Mouse (Mus musculus) embryonic stem cell, embryonic (primary cell): Measurements from ENCODE around the gene Agap3.

Experiments used
- CTCF ChIA-PET, 4 experiments: fragments of 300-600 bp in 2 of 4; fragments of 350-600 bp in 2 of 4; sonication (Branson Sonifier 250); formaldehyde crosslinking; loops; one replicate each; lab custom pipeline; 2022; ENCODE audit warnings: inconsistent platforms in 2 of 4; lab: Charles Lee
- POLR2A ChIA-PET, 4 experiments: fragments of 300-600 bp in 2 of 4; fragments of 350-600 bp in 2 of 4; sonication (Branson Sonifier 250); formaldehyde crosslinking; loops; one replicate each; lab custom pipeline; 2022; ENCODE audit warnings: antibody characterized with exemption in 4 of 4, inconsistent platforms in 1 of 4; lab: Charles Lee

The Agap3 gene

DNA sequence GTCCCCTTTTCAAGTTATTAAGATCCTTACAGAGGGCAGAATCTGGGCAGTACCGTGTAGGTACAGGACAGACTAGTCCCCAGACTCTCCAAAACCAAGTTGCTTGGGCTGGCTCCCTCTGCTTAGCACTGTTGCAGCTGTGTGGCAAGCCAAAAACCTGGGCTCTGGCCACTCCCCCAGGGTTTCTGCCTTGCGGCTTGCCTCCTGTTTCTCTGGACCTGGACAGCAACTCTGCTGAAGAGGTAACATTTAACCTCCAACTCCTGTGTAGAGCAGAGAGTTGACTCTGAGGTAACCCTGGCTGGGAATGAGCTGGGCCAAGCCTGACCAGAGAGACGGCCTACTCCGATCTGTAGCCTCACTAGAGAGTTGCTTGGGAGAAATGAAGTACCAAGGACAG lies 50.8 kb downstream of the Agap3 start:
- CTCF ChIA-PET: interaction anchor here (0.7 to 1.5 kb wide), 7 partner anchors 17 to 75 kb away, joined by 3 to 9 read pairs (median 3); partner anchors contain the start of gene Abcf2 (in 1 of the 4)
- POLR2A ChIA-PET: interaction anchor here in 2 of 4 experiments (0.5 to 2.4 kb wide), 11 partner anchors 8 to 682 kb away, joined by 3 to 6 read pairs (median 3); no protein-coding TSS in a partner anchor

DNA sequence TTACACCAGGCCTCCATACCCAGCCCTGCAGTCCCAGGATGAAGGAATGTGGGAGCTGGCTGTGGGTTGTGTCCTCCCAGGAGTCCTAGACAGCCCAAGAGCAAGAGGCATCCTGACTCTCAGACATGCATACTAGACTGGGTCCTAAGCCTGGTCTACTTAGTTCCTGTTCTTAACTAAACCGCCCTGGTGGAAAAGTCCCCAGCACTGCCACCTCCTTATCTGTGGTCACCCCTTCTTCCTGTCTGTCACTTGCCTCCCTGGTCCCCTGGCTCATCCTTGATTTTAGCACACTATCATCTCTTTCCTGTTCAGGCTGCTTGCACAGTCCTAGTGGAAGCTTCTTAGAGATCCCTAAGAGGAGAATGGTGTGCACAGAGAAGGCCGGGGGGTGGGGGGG lies 53.5 kb downstream of the Agap3 start:
- POLR2A ChIA-PET: interaction anchor here in 2 of 4 experiments (1.0 to 2.7 kb wide), 3 partner anchors 14 to 54 kb away, joined by 4 to 7 read pairs (median 4); no protein-coding TSS in a partner anchor
- CTCF ChIA-PET: interaction anchor here in 2 of 4 experiments (1.1 to 1.2 kb wide), 2 partner anchors 85 to 144 kb away, joined by 3 to 4 read pairs; no protein-coding TSS in a partner anchor

GRCm38 (mm10) chr5:24508406-24508805 lies 56.4 kb downstream of the Agap3 start:
- POLR2A ChIA-PET: no interaction called here

GRCm38 (mm10) chr5:24510635-24511034 lies 58.7 kb downstream of the Agap3 start:
- ChIA-PET CTCF (interaction anchor here (0.5 to 5.3 kb wide), 63 partner anchors 8 to 1006 kb away, joined by 3 to 72 read pairs (median 4); partner anchors contain the start of genes Abcf2 (in 2 of the 4), Gbx1 (in 2 of the 4), Asic3 (in 1 of the 4) and Chpf2 (in 1 of the 4)), POLR2A (interaction anchor here in 3 of 4 experiments (0.5 to 2.6 kb wide), 18 partner anchors 9 to 249 kb away, joined by 3 to 16 read pairs (median 4); partner anchors contain the start of genes Agap3 (in 2 of the 3) and Abcb8 (in 1 of the 3))

More at GRCm38 (mm10) chr5:24508406-24508805, 56.4 kb downstream of the Agap3 start:
- CTCF ChIA-PET: interaction anchor here in 1 of 4 experiments (1.3 kb wide), 1 partner anchor 25 kb away, joined by 3 read pairs; no protein-coding TSS in a partner anchor

GRCm38 (mm10) chr5:24512271-24512670 lies 60.3 kb downstream of the Agap3 start:
- CTCF ChIA-PET: interaction anchor here in 3 of 4 experiments (0.8 to 5.3 kb wide), 12 partner anchors 8 to 118 kb away, joined by 3 to 72 read pairs (median 4); no protein-coding TSS in a partner anchor

DNA sequence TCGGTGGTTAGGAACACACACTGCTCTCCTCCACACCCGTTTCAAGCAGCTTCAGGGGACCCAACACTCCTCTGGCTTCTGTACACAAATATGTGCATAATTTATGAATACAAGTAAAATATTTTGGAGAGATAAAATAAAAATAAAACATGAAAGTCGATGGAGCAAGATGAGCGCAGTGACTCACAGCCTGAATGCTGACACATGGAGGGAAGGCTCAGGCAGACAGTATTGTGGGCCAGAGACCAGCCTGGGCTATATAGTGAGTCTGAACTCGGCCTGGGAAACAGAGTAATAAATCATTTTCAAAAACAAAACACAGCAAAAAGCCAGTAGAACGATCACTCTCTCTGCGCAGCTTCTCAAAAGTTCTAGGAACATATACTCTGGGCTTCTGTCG lies 69.4 kb downstream of the Agap3 start:
- CTCF ChIA-PET: interaction anchor here in 1 of 4 experiments (0.6 kb wide), 1 partner anchor 38 kb away, joined by 9 read pairs; no protein-coding TSS in a partner anchor
- POLR2A ChIA-PET: interaction anchor here in 3 of 4 experiments (0.7 to 2.8 kb wide), 4 partner anchors 9 to 529 kb away, joined by 3 to 16 read pairs (median 3); no protein-coding TSS in a partner anchor

More at GRCm38 (mm10) chr5:24512271-24512670, 60.3 kb downstream of the Agap3 start:
- POLR2A ChIA-PET: interaction anchor here in 3 of 4 experiments (0.5 to 3.9 kb wide), 18 partner anchors 9 to 455 kb away, joined by 3 to 16 read pairs (median 4); partner anchors contain the start of genes Abcf2 (in 1 of the 3), Nub1 (in 1 of the 3) and Tmub1 (in 1 of the 3)

DNA sequence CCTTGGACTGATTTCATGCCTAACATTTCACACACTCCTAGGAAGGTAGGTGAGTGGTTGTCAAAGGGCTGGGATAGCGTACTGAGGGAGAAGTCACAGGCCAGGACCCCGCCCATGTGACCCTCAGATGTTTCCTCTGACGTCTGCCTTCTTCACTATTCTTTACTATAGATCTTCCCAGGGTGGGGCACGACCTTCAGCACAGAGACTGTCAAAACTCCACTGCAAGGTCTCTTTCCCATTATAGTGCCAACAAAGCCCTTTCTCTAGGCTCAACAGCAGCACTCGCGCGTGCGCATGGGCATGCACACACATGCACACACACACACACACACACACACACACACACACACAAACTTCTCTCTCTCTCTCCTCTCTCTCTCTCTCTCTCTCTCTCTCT lies 71.8 kb downstream of the Agap3 start:
- ChIA-PET CTCF (interaction anchor here (0.7 to 2.8 kb wide), 5 partner anchors 13 to 141 kb away, joined by 3 to 12 read pairs (median 8); no protein-coding TSS in a partner anchor), POLR2A (interaction anchor here (0.6 to 3.4 kb wide), 8 partner anchors 11 to 1004 kb away, joined by 3 to 9 read pairs (median 4); no protein-coding TSS in a partner anchor)

- ChIA-PET POLR2A (interaction anchor here (0.7 to 3.4 kb wide), 14 partner anchors 9 to 1003 kb away, joined by 3 to 9 read pairs (median 4); partner anchors contain the start of gene Abcf2 (in 1 of the 4)), CTCF (interaction anchor here (0.6 to 2.8 kb wide), 9 partner anchors 12 to 141 kb away, joined by 3 to 12 read pairs (median 4); no protein-coding TSS in a partner anchor)
Measured at GRCm38 (mm10) chr5:24524522-24524921, 72.5 kb downstream of the Agap3 start.

DNA sequence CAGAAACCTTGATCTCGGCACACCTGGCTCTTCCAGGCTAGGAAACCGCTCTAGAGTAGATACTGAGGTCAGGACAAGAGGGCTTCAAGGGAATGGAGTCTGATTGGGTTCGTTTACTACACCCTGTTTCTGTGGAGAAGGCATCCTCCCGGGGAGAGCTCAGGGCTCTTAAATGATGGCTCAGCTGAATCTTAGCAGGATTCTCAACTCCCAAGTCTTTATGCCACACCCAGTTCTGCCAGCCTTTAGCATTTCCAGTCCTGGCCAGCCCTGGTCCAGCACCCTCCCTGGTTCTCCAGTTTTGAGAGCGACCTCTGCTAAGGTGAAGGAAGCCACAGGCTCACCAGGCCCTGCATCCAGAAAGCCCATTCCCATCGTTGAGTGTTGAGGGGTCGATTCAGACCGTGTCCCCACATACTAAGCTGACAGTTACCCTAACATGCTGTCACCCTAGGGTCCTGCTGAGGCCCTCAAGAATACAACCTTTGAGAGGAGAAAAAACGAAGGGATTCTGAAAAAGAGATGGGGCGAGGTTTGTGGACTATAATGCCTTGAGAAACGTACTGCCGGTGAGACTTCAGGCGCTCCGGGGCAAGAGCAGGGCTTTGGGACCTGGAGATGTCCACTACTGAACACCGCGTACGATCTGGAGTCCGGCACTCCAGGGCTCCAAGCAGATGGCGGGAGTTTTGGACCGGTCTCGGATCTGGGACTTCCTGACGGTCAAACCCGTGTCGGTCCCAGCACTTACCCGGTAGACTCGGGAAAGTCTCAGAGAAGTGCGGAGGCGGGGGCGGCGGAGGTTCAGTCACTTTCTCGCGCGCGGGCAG lies 73.6 kb downstream of the Agap3 start:
- POLR2A ChIA-PET: interaction anchor here in 2 of 4 experiments (0.6 to 3.4 kb wide), 7 partner anchors 8 to 148 kb away, joined by 3 to 9 read pairs (median 3); partner anchors contain the start of gene Abcf2 (in 1 of the 2)
- CTCF ChIA-PET: interaction anchor here (0.6 to 2.8 kb wide), 10 partner anchors 12 to 74 kb away, joined by 3 to 12 read pairs (median 4); no protein-coding TSS in a partner anchor

DNA sequence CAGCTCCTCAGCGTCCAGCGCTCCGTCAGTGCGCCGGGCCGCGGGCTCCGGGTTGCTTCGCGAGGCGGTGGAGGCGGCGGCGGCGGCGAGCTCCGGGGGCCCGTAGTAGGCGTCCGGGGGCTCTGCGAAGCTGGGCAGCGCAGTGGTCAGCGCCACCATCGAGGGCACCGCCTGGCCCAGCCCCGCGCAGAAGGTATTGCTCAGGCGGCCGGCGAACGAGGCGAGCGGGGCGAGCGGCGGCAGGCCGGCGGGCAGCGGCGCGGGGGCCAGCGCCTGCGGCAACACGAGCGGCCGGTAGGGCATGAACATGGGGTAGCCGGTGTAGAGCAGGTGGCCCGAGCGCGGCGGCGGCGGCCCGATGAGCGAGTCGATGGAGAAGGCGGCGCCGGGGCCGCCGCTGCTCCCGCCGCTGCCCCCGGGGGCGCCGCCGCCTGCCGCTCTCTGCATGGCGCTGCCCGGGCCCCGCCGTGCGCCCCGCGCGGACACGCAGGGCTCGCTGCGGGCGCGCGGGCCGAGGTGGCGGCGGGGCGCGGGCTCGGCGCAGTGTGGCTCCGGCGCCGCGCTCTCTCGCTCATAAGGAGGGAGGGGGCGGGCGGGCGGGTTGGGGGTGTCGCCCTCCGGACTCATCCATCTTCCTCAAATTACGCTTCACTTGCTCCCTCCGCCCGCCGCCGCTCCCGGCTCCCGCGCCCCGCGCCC lies 74.4 kb downstream of the Agap3 start:
- ChIA-PET POLR2A (interaction anchor here in 3 of 4 experiments (0.6 to 3.4 kb wide), 6 partner anchors 11 to 132 kb away, joined by 3 to 9 read pairs (median 3); no protein-coding TSS in a partner anchor), CTCF (interaction anchor here (0.6 to 2.8 kb wide), 8 partner anchors 13 to 75 kb away, joined by 3 to 9 read pairs (median 4); no protein-coding TSS in a partner anchor)

DNA sequence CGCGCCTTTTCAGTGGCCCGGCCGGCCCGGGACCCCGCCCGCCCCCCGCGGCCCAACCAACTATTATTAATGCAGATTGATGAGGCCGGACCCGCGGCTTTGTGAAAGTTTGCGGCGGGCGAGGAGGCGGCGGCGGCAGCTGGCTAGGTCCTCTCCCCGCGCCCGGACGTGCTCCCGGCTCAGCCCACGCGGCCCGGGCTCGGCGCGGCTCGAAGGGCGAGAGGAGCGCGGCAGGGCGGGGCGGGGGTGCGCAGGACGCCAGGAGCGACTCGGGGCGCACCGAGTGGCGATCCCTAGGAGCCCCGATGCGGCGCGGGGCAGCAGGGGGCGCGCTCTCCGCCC lies 74.9 kb downstream of the Agap3 start, which contains the start of gene Gbx1:
Gbx1 (minus strand) TSS at position 314 of the 342 bp plus-strand sequence.
- ChIA-PET POLR2A (interaction anchor here in 2 of 4 experiments (0.6 to 0.8 kb wide), 2 partner anchors 10 to 60 kb away, joined by 3 to 4 read pairs; no protein-coding TSS in a partner anchor), CTCF (interaction anchor here in 3 of 4 experiments (0.7 to 2.2 kb wide), 4 partner anchors 16 to 71 kb away, joined by 3 to 8 read pairs (median 5); no protein-coding TSS in a partner anchor)

DNA sequence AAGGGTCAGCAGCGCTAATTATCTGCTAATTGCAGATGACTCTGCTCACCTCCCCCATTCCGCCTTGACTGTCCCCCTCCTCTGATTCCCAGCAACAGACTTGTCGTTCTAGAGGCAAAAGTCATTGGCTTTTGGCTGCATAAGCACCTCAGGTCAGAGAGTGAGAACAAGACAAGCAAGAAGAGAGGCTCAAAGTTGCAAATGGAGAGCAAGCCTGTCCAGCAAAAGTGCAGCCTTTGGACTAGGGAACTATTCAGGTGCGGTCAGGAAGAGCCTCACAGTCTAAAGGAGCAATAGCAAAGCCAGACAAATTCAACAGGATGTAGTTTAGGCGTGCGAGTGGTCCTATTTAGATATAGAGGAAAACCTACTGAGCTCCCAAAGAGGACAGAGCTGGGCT lies 75.8 kb downstream of the Agap3 start:
- ChIA-PET POLR2A (interaction anchor here in 1 of 4 experiments (0.7 to 2.2 kb wide), 4 partner anchors 12 to 166 kb away, joined by 3 to 15 read pairs (median 6); no protein-coding TSS in a partner anchor), CTCF (interaction anchor here in 3 of 4 experiments (0.5 to 3.0 kb wide), 11 partner anchors 17 to 192 kb away, joined by 3 to 39 read pairs (median 5); no protein-coding TSS in a partner anchor)

- ChIA-PET POLR2A (interaction anchor here in 2 of 4 experiments (1.0 to 2.1 kb wide), 7 partner anchors 9 to 155 kb away, joined by 4 to 5 read pairs (median 4); partner anchors contain the start of genes Abcf2 (in 1 of the 2), Asb10 (in 1 of the 2), Chpf2 (in 1 of the 2) and Nub1 (in 1 of the 2)), CTCF (interaction anchor here (0.6 to 3.0 kb wide), 64 partner anchors 9 to 480 kb away, joined by 3 to 39 read pairs (median 4); partner anchors contain the start of genes Abcf2 (in 1 of the 4), Asb10 (in 1 of the 4), Nub1 (in 1 of the 4) and Tmub1 (in 1 of the 4))
Measured at GRCm38 (mm10) chr5:24530042-24530689, 78.2 kb downstream of the Agap3 start.

GRCm38 (mm10) chr5:24533391-24533790 lies 81.4 kb downstream of the Agap3 start:
- POLR2A ChIA-PET: interaction anchor here (0.6 to 2.2 kb wide), 15 partner anchors 8 to 690 kb away, joined by 3 to 6 read pairs (median 3); partner anchors contain the start of genes Abcf2 (in 2 of the 4) and Nub1 (in 1 of the 4)
- CTCF ChIA-PET: interaction anchor here in 3 of 4 experiments (0.6 to 2.3 kb wide), 19 partner anchors 8 to 1117 kb away, joined by 3 to 20 read pairs (median 4); no protein-coding TSS in a partner anchor

DNA sequence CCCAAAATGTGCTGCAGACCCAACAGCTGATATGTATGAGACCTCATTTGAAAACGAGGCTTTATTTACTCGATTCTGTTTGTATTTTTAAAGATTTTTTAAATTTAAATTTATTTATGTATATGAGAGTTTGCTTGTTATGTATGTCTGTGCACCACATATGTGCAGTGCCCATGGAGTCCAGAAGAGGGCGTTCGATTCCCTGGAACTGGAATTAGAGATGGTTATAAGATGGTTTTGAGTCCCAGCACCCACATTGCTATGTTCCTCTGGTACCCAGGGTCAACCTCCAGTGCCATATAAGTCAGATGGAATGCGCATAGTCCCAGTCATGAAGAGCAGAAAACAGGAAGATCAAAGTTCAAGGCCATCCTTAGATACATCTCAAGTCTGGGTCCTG lies 82.3 kb downstream of the Agap3 start:
- POLR2A ChIA-PET: interaction anchor here in 3 of 4 experiments (0.9 to 2.2 kb wide), 8 partner anchors 10 to 173 kb away, joined by 3 to 6 read pairs (median 3); partner anchors contain the start of gene Abcf2 (in 1 of the 3)

DNA sequence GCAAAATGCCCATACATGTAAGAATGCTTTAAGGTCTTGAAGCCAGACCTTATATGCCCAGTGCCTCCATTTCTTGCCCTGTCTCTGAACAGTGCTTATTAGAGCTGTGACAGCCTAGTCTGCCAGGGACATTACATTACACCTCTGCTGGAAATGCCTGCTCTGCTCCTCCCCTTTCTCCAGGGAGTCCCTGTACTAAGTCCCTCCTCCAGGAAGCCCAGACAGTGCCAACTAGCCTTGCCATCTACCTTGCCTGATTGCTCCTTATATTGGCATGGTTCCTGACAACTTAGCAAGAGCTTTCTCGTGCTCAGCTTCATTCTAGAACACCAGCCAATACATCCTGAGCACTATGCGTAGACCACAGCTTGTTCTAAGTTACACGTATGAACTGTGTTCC lies 83.8 kb downstream of the Agap3 start:
- POLR2A ChIA-PET: no interaction called here
- CTCF ChIA-PET: no interaction called here

More for the DNA sequence above, 82.3 kb downstream of the Agap3 start:
- CTCF ChIA-PET: interaction anchor here in 3 of 4 experiments (0.6 to 1.6 kb wide), 8 partner anchors 18 to 118 kb away, joined by 3 to 7 read pairs (median 4); no protein-coding TSS in a partner anchor
